Mouse (Mus musculus) ovary, postnatal 14 days (tissue): Measurements from ENCODE around the gene Cyb5r3.
A peak's percentile ranks its signal among the peaks of the same experiment; 100 is the strongest.
"Not testable (repeated sequence)": the region's sequence is repeated elsewhere in the genome, so short reads cannot be mapped to it uniquely, and the experiment has no call there.

Experiments used
- DNase-seq: peaks from one replicate; pipeline ENCODE4 v3.0.0; 2022; ENCODE audit warnings: low spot score

Gene Cyb5r3

GRCm38 (mm10) chr15:83150073-83150442 is 22.3 kb downstream of the Cyb5r3 start:
- no peak for DNase-seq

GRCm38 (mm10) chr15:83149196-83150072 is 23.0 kb downstream of the Cyb5r3 start, which contains the start of gene Poldip3:
Poldip3 (minus strand) TSS chr15:83149384.
- DNase-seq: peak; percentile 93

DNA sequence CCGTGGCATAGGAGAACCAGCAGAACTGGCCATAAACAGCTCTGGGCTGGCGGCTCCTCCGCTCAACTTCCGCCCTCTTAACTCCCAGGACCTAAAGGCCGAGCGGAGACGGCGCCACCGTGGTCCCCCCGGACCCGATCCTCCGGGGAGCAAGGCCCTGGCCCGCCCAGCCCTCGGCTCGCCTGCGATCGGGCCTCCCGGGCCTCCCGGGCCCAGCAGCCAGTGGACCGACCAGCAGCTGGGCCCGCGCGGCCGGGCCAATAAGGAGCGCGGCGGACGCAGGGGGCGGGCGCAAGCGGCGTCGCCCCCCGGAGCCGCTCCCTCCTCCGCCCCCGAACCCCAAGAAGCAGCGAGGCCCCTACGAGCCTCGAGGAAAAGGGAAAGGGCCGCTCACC is 23.6 kb downstream of the Cyb5r3 start:
- no peak for DNase-seq

- DNase-seq: no peak
Measured at GRCm38 (mm10) chr15:83148395-83148794, 24.0 kb downstream of the Cyb5r3 start.

- DNase-seq: no peak
Measured at GRCm38 (mm10) chr15:83145541-83145940, 26.9 kb downstream of the Cyb5r3 start.

GRCm38 (mm10) chr15:83142861-83143260 is 29.5 kb downstream of the Cyb5r3 start:
- DNase-seq: no peak

GRCm38 (mm10) chr15:83135654-83136053 is 36.7 kb downstream of the Cyb5r3 start:
- no peak for DNase-seq

DNA sequence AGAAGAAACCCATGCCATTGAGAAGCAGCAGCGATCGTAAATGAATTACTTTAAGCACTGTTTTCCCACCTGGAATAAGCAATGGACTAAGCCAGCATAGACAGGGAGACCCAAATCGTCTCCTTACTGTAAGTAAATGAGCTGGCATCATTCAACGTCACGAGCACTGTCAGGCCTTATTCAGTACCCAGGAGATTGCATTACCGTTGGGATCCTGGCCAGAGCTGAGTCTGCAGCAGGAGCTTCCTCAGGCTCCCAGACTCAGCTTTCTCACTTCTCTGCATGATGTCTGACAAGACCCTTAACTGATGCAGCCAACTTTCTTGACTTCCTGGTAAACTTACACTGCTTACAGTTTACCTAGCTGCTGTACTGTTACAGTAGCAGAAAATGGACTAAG is 37.7 kb downstream of the Cyb5r3 start:
- no peak for DNase-seq

DNA sequence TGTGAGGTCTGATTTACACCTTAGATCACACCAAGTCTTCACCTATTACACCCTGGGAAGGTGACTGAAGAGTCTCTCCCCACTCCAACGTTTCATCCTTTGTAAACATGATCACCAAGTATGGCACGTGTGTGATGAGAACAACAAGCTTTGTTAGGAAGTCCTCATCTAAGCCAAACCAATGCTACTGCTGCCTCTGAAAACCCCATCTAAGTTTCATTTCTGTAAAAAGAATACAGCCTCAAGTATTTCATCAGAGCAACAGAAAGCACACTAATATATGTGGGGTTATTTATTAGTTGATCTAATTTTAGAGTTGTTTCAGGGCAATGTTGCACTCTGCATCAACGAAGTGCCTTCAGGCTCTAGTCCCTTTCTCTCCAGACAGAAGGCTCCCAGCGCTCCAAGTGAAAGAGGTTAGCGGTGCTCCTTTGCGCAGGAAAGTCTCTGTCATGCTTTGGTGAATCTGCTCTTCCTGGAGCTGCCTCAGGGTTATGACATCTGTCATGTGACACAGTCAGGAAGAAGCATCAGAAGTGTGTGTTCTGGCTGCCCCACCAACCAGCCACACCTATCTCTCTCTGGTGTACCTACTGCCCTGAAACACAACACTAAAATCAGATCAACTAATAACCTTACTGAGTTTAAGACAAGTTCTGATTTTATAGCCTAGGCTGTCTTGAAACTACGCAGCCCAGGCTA is 42.7 kb downstream of the Cyb5r3 start:
- DNase-seq: no peak

- DNase-seq: not testable (repeated sequence)
Measured at GRCm38 (mm10) chr15:83127037-83127436, 45.4 kb downstream of the Cyb5r3 start.

- DNase-seq: no peak
Measured at GRCm38 (mm10) chr15:83126582-83126981, 45.8 kb downstream of the Cyb5r3 start.

- DNase-seq: no peak
Measured at GRCm38 (mm10) chr15:83124625-83125024, 47.8 kb downstream of the Cyb5r3 start.

DNA sequence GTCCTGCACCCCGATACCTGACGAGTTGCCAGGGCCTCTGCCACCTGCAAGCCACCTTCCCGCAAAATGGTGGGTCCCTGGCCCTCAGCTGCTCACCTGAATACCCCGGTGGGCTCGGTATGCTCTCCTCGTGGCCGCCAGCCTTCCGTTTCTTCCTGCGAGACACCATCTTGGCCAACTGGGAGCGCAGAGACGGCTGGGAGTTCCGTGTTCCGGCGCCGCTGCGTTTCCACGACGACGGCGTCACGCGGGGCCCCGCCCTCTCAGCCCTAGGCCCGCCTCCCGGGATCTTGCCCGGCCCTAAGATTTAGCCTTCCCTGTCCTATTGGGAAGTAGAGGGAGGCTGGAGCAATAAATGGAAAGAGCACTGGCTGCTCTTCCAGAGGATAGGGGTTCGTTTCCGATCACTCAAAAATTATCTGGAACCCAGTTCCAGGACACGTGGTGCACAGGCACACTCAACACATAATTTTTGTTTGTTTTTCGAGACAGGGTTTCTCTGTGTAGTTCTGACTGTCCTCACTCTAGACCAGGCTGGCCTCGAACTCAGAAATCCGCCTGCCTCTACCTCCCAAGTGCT is 49.7 kb downstream of the Cyb5r3 start, which contains the start of gene Rrp7a:
Gene Rrp7a (minus strand): TSS at position 236 of the 580 bp plus-strand sequence.
- DNase-seq: peak; percentile 91

DNA sequence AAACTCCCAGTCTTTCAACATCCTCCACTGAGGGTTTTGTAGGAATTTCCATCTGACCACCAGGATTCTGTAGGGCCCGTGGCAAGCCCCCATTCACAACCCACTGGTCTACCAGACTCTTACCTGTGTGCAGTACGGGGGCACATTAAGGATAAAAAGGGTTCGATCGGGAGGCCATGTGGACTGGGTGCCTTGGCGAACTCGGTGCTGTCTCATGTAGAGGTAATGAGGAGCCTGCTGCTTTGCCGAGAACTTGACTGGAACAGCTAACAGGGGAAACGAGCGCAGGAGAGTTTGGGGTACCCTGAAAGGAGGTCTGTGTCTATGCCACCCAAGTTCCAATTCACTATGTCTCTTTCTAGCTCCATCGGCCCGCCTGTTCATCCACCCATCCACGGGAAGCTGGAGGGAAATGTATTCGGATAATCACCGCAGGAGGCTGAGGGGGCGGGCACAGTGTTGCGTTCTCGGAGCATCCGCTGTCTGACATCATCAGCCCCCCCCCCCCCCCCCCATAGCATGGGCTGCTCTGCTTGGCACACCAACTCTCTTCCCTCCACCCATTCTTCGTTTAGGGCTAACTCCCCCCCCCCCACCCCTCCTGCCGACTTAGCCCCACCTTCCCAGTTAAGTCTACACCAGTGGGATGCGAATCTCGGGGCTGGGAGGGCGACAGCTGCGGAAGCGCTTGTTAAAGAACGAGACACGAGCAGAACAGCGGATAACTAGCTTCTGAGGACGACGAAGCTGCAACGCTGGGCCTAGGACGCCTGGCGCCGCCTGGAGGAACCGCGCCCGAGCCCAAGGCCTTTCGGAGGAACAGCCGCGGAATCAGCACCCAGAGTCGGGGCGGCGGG is 50.5 kb downstream of the Cyb5r3 start:
- no peak for DNase-seq

- peak; percentile 25 for DNase-seq
Measured at GRCm38 (mm10) chr15:83118360-83118759, 54.0 kb downstream of the Cyb5r3 start.

GRCm38 (mm10) chr15:83115071-83115470 is 57.3 kb downstream of the Cyb5r3 start:
- DNase-seq: no peak

- DNase-seq: no peak
Measured at GRCm38 (mm10) chr15:83114106-83114505, 58.3 kb downstream of the Cyb5r3 start.

- DNase-seq: peak; percentile 70
Measured at GRCm38 (mm10) chr15:83112898-83113297, 59.5 kb downstream of the Cyb5r3 start.

DNA sequence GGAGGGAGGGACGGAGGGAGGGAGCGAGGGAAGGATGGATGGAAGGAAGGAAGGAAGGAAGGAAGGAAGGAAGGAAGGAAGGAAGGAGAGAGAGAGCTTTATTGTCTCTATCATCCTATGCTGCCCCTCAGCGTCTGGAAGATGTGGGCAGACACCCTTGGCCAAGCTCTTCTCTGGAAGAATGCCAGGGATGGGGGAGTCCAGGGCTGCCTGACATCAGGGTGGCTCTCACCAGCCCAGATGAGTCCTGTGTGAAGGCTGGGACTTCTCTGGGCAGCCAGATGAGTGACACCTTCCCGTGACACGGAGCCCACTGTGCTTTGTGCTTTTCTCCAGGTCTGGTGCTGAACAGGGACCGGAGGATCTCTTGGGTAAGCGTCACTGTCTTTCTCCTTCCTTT is 60.5 kb downstream of the Cyb5r3 start:
- no peak for DNase-seq

DNA sequence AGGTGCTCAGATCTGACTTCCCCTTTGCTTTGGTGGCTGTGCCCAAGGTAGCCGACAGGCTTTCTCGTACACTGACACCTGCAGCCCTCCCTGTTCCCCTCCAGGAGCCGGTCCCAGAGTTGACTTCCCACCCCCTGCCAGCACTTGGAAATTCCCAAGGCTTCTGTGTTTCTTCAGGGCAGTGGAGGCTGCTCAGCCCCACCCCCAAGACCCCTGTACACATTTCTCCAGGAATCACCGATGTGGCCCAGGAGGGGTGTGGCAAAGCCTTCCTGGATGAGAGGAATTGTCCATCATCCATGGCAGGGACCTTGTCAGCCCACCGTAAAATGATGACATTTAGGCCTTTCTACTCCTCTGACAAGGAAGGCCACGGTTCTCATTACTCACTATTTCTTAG is 61.1 kb downstream of the Cyb5r3 start:
- no peak for DNase-seq

GRCm38 (mm10) chr15:83107814-83108213 is 64.6 kb downstream of the Cyb5r3 start:
- DNase-seq: no peak

DNA sequence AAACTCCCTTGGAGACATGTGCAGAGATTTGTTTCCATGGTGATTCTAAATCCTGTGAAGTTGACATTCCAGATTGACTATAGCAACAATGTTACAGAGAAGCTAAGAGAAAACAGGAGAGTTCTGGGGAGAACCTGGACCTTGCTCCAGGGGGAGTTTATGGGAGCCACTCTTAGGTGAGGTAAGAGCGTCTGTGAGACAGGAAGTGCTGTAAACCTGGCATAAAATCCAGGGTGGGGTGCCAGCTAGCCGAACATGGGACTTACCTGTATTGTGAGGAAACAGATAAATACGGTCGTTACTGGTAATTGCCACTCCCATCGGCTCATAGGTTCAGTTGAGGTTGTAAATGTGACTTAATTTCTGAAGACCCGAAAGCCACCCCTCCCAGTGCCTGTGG is 66.0 kb downstream of the Cyb5r3 start:
- no peak for DNase-seq
